Mouse (Mus musculus): ENCODE measurements around the gene Jrkl. TPM values are rescaled to one million over a fixed set of nuclear protein-coding genes. Genes with fewer than 3 reads are reported as not detected.

The Jrkl gene
- total and polyA plus RNA-seq, 3 experiments: 2.4 to 3.7 (median 2.5) TPM

DNA sequence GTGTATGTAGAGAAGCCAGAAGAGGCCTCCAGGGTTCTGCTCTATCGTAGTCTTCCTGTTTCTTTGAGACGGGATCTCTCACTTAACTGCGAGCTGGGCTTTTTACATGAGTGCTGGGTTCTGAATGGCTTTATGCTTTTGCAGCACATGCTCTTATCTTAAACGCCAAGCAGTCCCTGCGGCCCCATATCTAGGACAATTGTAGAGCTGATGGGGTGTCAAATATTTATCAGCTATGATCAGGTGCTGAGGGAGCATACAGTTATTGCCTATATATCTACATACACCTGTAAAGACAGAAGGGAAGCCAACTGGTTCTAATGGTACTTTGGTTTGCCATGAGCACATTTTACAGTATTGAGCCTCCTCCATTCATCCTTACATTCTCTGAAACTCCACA, 41.9 kb downstream of the Jrkl start:
- H3K9me3 ChIP-seq (replicated peaks; ENCODE audit: low read length): no peaks in the 10 kb centered on the region
- H3K36me3 ChIP-seq (replicated peaks in 1 of 2; ENCODE audit: control insufficient read depth in 1 of 2, insufficient read depth in 1 of 2, low read length in 1 of 2): no peaks in the 10 kb centered on the region
- no peak overlapping the region for H3K4me2 ChIP-seq (ENCODE audit: insufficient read depth, low read depth, poor library complexity, severe bottlenecking)
- H3K4me1 ChIP-seq (ENCODE audit: control insufficient read depth in 1 of 2, insufficient read depth in 2 of 2): no peaks in the 10 kb centered on the region; a peak in 1 of 4 replicates
- in situ Hi-C loops (cut with MboI; ENCODE audit: low pct_ligation_motif_present, low pct_unique_long_range_greater_than_20kb, low sequenced_read_pairs) (no loop called here), dilution Hi-C loops (cut with MboI; ENCODE audit: extremely low pct_ligation_motif_present, extremely low pct_unique_long_range_greater_than_20kb, low sequenced_read_pairs) (no loop called here)
- no peaks in the 10 kb centered on the region for H3K27me3 ChIP-seq (replicated peaks)
- H3K27ac ChIP-seq (ENCODE audit: insufficient read depth, low read depth): no peak overlapping the region
- no peak overlapping the region for H3K9ac ChIP-seq (ENCODE audit: insufficient read depth, low read depth)
- no peak for DNase-seq (ENCODE audit: extremely low read depth)
- TF ChIP-seq JUND (conservative IDR thresholded peaks at IDR 0.05; ENCODE audit: low read depth, low read length) (no peak), ZMIZ1 (IDR thresholded peaks at IDR 0.05; ENCODE audit: low read depth, low read length) (no peak), RAD21 (IDR thresholded peaks at IDR 0.05; ENCODE audit: low read depth, low read length) (no peak), MAX (IDR thresholded peaks at IDR 0.05; ENCODE audit: low read length) (no peak), CTCF (conservative IDR thresholded peaks at IDR 0.05 in 1 of 2, IDR thresholded peaks at IDR 0.05 in 1 of 2; ENCODE audit: low read depth in 2 of 2, low read length in 2 of 2) (no peak), KAT2A (IDR thresholded peaks at IDR 0.05; ENCODE audit: insufficient replicate concordance, low read length) (no peak), CHD1 (IDR thresholded peaks at IDR 0.05; ENCODE audit: low read depth, low read length) (no peak), POLR2A (IDR thresholded peaks at IDR 0.05; ENCODE audit: low read depth, low read length) (no peak), SMC3 (IDR thresholded peaks at IDR 0.05; ENCODE audit: low read depth, low read length) (no peak), MAFK (IDR thresholded peaks at IDR 0.05; ENCODE audit: insufficient replicate concordance, low read length) (no peak), ZNF384 (IDR thresholded peaks at IDR 0.05; ENCODE audit: low read depth, low read length) (no peak), MYC (IDR thresholded peaks at IDR 0.05; ENCODE audit: low read depth, low read length) (no peak), UBTF (IDR thresholded peaks at IDR 0.05; ENCODE audit: low read depth, low read length) (no peak), MXI1 (IDR thresholded peaks at IDR 0.05; ENCODE audit: low read depth, low read length) (no peak), CHD2 (IDR thresholded peaks at IDR 0.05; ENCODE audit: low read length) (no peak), TCF12 (IDR thresholded peaks at IDR 0.05; ENCODE audit: low read depth, low read length) (no peak)
- H3K79me2 ChIP-seq (replicated peaks; ENCODE audit: control insufficient read depth, extremely low read depth, insufficient read depth, poor library complexity, severe bottlenecking): no peaks in the 10 kb centered on the region
- H3K4me3 ChIP-seq (replicated peaks in 1 of 3; ENCODE audit: low read depth in 2 of 3, low read length in 2 of 3, poor library complexity in 1 of 3): no peak overlapping the region

DNA sequence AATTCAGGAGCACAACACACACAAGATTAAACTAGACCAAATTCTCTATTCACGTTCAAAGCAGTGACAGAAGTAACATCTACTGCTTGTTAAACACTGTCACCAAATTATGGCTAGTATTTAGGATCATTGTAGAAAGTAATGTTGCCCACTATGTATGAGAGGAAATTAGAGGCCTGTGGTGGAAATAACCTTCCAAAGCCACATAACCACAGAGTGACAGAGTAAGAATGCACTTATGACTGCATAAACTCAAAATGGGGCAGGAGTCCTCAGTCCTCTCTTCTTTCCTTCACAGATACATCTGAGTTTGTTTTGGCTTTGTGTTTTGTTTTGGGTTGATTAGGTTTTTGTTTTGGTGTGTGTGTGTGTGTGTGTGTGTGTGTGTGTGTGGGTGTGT, 42.5 kb downstream of the Jrkl start:
- in situ Hi-C loops (cut with MboI; ENCODE audit: low pct_ligation_motif_present, low pct_unique_long_range_greater_than_20kb, low sequenced_read_pairs) (no loop called here), dilution Hi-C loops (cut with MboI; ENCODE audit: extremely low pct_ligation_motif_present, extremely low pct_unique_long_range_greater_than_20kb, low sequenced_read_pairs) (no loop called here)
- no peak overlapping the region for H3K27ac ChIP-seq (ENCODE audit: insufficient read depth, low read depth)
- H3K4me2 ChIP-seq (ENCODE audit: insufficient read depth, low read depth, poor library complexity, severe bottlenecking): no peak overlapping the region
- H3K4me1 ChIP-seq (ENCODE audit: control insufficient read depth in 1 of 2, insufficient read depth in 2 of 2): no peaks in the 10 kb centered on the region; a peak in 1 of 4 replicates
- H3K79me2 ChIP-seq (replicated peaks; ENCODE audit: control insufficient read depth, extremely low read depth, insufficient read depth, poor library complexity, severe bottlenecking): no peaks in the 10 kb centered on the region
- no peaks in the 10 kb centered on the region for H3K36me3 ChIP-seq (replicated peaks in 1 of 2; ENCODE audit: control insufficient read depth in 1 of 2, insufficient read depth in 1 of 2, low read length in 1 of 2)
- DNase-seq (ENCODE audit: extremely low read depth): peak; percentile 16
- no peak overlapping the region for H3K9ac ChIP-seq (ENCODE audit: insufficient read depth, low read depth)
- H3K9me3 ChIP-seq (replicated peaks; ENCODE audit: low read length): no peaks in the 10 kb centered on the region
- TF ChIP-seq SIN3A (IDR thresholded peaks at IDR 0.05; ENCODE audit: low read length) (no peak), MXI1 (IDR thresholded peaks at IDR 0.05; ENCODE audit: low read depth, low read length) (no peak), EP300 (IDR thresholded peaks at IDR 0.05; ENCODE audit: low read length) (no peak), E2F4 (IDR thresholded peaks at IDR 0.05; ENCODE audit: insufficient replicate concordance, low read depth, low read length) (no peak), HCFC1 (IDR thresholded peaks at IDR 0.05; ENCODE audit: low read depth, low read length) (no peak), MAFK (IDR thresholded peaks at IDR 0.05; ENCODE audit: insufficient replicate concordance, low read length) (no peak), KAT2A (IDR thresholded peaks at IDR 0.05; ENCODE audit: insufficient replicate concordance, low read length) (no peak), NELFE (IDR thresholded peaks at IDR 0.05; ENCODE audit: low read depth, low read length) (no peak)
- H3K4me3 ChIP-seq (replicated peaks in 1 of 3; ENCODE audit: low read depth in 2 of 3, low read length in 2 of 3, poor library complexity in 1 of 3): no peak overlapping the region
- H3K27me3 ChIP-seq (replicated peaks): no peaks in the 10 kb centered on the region

Data from CH12.LX (cell line).